Mouse (Mus musculus) midbrain, embryonic 15.5 days (tissue): Measurements from ENCODE around the gene Sgpp2. TPM values are rescaled to one million over a fixed set of nuclear protein-coding genes. Genes with fewer than 3 reads are reported as not detected.
A peak's percentile ranks its signal among the peaks of the same experiment; 100 is the strongest.

Source experiments
- ATAC-seq: fragments of 200-750 bp; cut with Nextera tagmentation; replicated peaks from 2 replicates; pipeline ENCODE4 v1.8.0; 2017; ENCODE audit warnings: moderate TSS enrichment
- H3K27ac ChIP-seq: fragments of 300-500 bp; sonication (generic); 2 replicates; pipeline ENCODE4 v1.5.1; 2015; ENCODE audit warnings: mild to moderate bottlenecking, inconsistent platforms
- H3K27me3 ChIP-seq: fragments of 300-500 bp; sonication (generic); replicated peaks from 2 replicates; pipeline ENCODE4 v1.6.1; 2015; ENCODE audit warnings: inconsistent platforms
- H3K36me3 ChIP-seq: fragments of 300-500 bp; sonication (generic); replicated peaks from 2 replicates; pipeline ENCODE4 v1.6.1; 2015; ENCODE audit warnings: inconsistent platforms
- H3K4me1 ChIP-seq: fragments of 300-500 bp; sonication (generic); 2 replicates; pipeline ENCODE4 v1.6.1; 2015; ENCODE audit warnings: inconsistent platforms
- H3K4me2 ChIP-seq: fragments of 300-500 bp; sonication (generic); 2 replicates; pipeline ENCODE4 v1.6.1; 2015; ENCODE audit warnings: inconsistent platforms, mild to moderate bottlenecking, moderate library complexity
- H3K4me3 ChIP-seq: fragments of 300-500 bp; sonication (generic); 2 replicates; pipeline ENCODE4 v1.5.1; 2015; ENCODE audit warnings: mild to moderate bottlenecking, inconsistent platforms
- H3K9ac ChIP-seq: fragments of 300-500 bp; sonication (generic); 2 replicates; pipeline ENCODE4 v1.6.1; 2015; ENCODE audit warnings: mild to moderate bottlenecking, inconsistent platforms
- H3K9me3 ChIP-seq: fragments of 300-500 bp; sonication (generic); 2 replicates; pipeline ENCODE4 v1.6.1; 2016; ENCODE audit warnings: inconsistent platforms
- WGBS: fragments of 180-500 bp; shearing (Covaris S2); methylation state at CpG from one replicate; pipeline ENCODE4 v1.1.7; 2015; ENCODE audit warnings: mixed read lengths; 5-methylcytosine and 5-hydroxymethylcytosine counted together
- polyA plus RNA-seq: library from polyadenylated mRNA; unstranded; fragments of >200 nt; fragmentation: Nextera tagmentation; extraction: Ambion mirVana; gene quantifications from 2 replicates; pipeline ENCODE4 v1.2.1, GENCODE M21; 2015

Gene Sgpp2
- polyA plus RNA-seq, 1 experiment from 2014 or later, result 1.2 TPM

GRCm38 (mm10) chr1:78436445-78436844 is 126.3 kb downstream of the Sgpp2 start:
- no peak for ATAC-seq
- Histone ChIP-seq H3K9ac (no peak overlapping the region), H3K27me3 (no peaks in the 10 kb centered on the region), H3K9me3 (no peaks in the 10 kb centered on the region), H3K4me3 (no peak overlapping the region), H3K27ac (no peak overlapping the region), H3K36me3 (no peaks in the 10 kb centered on the region; the same call in 1 of the 2 replicates), H3K4me1 (no peaks in the 10 kb centered on the region), H3K4me2 (no peak overlapping the region)
- 95% methylated on average over 1 of the region's 1 CpGs for WGBS

GRCm38 (mm10) chr1:78437150-78437549 is 127.0 kb downstream of the Sgpp2 start:
- H3K27me3 ChIP-seq, result no peaks in the 10 kb centered on the region
- H3K9me3 ChIP-seq, result no peaks in the 10 kb centered on the region
- no peaks in the 10 kb centered on the region; the same call in 1 of the 2 replicates for H3K36me3 ChIP-seq
- 72% methylated on average over 3 of the region's 3 CpGs for WGBS
- no peak overlapping the region for H3K9ac ChIP-seq
- no peak overlapping the region for H3K4me3 ChIP-seq
- H3K4me2 ChIP-seq, result no peak overlapping the region
- no peak for ATAC-seq
- H3K4me1 ChIP-seq, result no peaks in the 10 kb centered on the region
- no peak overlapping the region for H3K27ac ChIP-seq

GRCm38 (mm10) chr1:78440716-78441115 is 130.6 kb downstream of the Sgpp2 start:
- Histone ChIP-seq H3K9ac (no peak overlapping the region), H3K4me3 (no peak overlapping the region), H3K27me3 (no peaks in the 10 kb centered on the region), H3K27ac (no peak overlapping the region), H3K4me2 (no peak overlapping the region), H3K36me3 (peaks cover 8% of the 10 kb centered on the region; the same call in 1 of the 2 replicates), H3K9me3 (no peaks in the 10 kb centered on the region), H3K4me1 (no peaks in the 10 kb centered on the region)
- 93% methylated on average over 8 of the region's 8 CpGs for WGBS
- no peak for ATAC-seq

GRCm38 (mm10) chr1:78443056-78443455 is 132.9 kb downstream of the Sgpp2 start:
- H3K27me3 ChIP-seq, result no peaks in the 10 kb centered on the region
- no peak overlapping the region for H3K4me2 ChIP-seq
- H3K4me1 ChIP-seq, result no peaks in the 10 kb centered on the region
- no peak overlapping the region for H3K9ac ChIP-seq
- no peak overlapping the region for H3K4me3 ChIP-seq
- no peaks in the 10 kb centered on the region for H3K9me3 ChIP-seq
- WGBS, result 93% methylated on average over 7 of the region's 7 CpGs
- ATAC-seq, result no peak
- H3K27ac ChIP-seq, result no peak overlapping the region
- peaks cover 8% of the 10 kb centered on the region; the same call in 1 of the 2 replicates for H3K36me3 ChIP-seq

GRCm38 (mm10) chr1:78446232-78446631 is 136.1 kb downstream of the Sgpp2 start:
- Histone ChIP-seq H3K4me2 (no peak overlapping the region), H3K36me3 (peaks cover 15% of the 10 kb centered on the region; the same call in 1 of the 2 replicates), H3K27ac (no peak overlapping the region), H3K9ac (no peak overlapping the region), H3K4me1 (no peaks in the 10 kb centered on the region), H3K27me3 (no peaks in the 10 kb centered on the region), H3K9me3 (no peaks in the 10 kb centered on the region), H3K4me3 (no peak overlapping the region)
- 92% methylated on average over 8 of the region's 8 CpGs for WGBS
- ATAC-seq, result no peak

- Histone ChIP-seq H3K4me3 (no peak overlapping the region), H3K27ac (no peak overlapping the region), H3K4me2 (no peak overlapping the region), H3K36me3 (peaks cover 15% of the 10 kb centered on the region; the same call in 1 of the 2 replicates), H3K4me1 (no peaks in the 10 kb centered on the region), H3K27me3 (no peaks in the 10 kb centered on the region), H3K9me3 (no peaks in the 10 kb centered on the region), H3K9ac (no peak overlapping the region)
- WGBS, result 95% methylated on average over 6 of the region's 6 CpGs
- no peak for ATAC-seq
Observed at GRCm38 (mm10) chr1:78446742-78447141, 136.6 kb downstream of the Sgpp2 start.

- Histone ChIP-seq H3K27me3 (no peaks in the 10 kb centered on the region), H3K27ac (no peak overlapping the region), H3K4me1 (no peaks in the 10 kb centered on the region), H3K4me3 (no peak overlapping the region), H3K36me3 (peaks cover 12% of the 10 kb centered on the region; the same call in 1 of the 2 replicates), H3K9ac (no peak overlapping the region), H3K4me2 (no peak overlapping the region), H3K9me3 (no peaks in the 10 kb centered on the region)
- WGBS, result 37% methylated on average over 1 of the region's 1 CpGs
- ATAC-seq, result 0 out of 2 replicates have a peak, but pooled peaks have one; percentile 20
Observed at GRCm38 (mm10) chr1:78448091-78448490, 137.9 kb downstream of the Sgpp2 start.

- no peak overlapping the region for H3K9ac ChIP-seq
- no peak overlapping the region for H3K4me3 ChIP-seq
- no peaks in the 10 kb centered on the region for H3K27me3 ChIP-seq
- ATAC-seq, result no peak
- peaks cover 13% of the 10 kb centered on the region; the same call in 1 of the 2 replicates for H3K36me3 ChIP-seq
- WGBS, result 76% methylated on average over 12 of the region's 12 CpGs
- H3K9me3 ChIP-seq, result no peaks in the 10 kb centered on the region
- no peaks in the 10 kb centered on the region for H3K4me1 ChIP-seq
- no peak overlapping the region for H3K4me2 ChIP-seq
- H3K27ac ChIP-seq, result no peak overlapping the region
Observed at GRCm38 (mm10) chr1:78451070-78451854, 141.1 kb downstream of the Sgpp2 start.

- Histone ChIP-seq H3K4me2 (no peak overlapping the region), H3K9ac (no peak overlapping the region), H3K27ac (no peak overlapping the region), H3K4me1 (no peaks in the 10 kb centered on the region), H3K4me3 (no peak overlapping the region), H3K27me3 (no peaks in the 10 kb centered on the region), H3K36me3 (peaks cover 15% of the 10 kb centered on the region; the same call in 1 of the 2 replicates), H3K9me3 (no peaks in the 10 kb centered on the region)
- 87% methylated on average over 6 of the region's 6 CpGs for WGBS
- no peak for ATAC-seq
Observed at GRCm38 (mm10) chr1:78452544-78452943, 142.4 kb downstream of the Sgpp2 start.

GRCm38 (mm10) chr1:78453886-78454285 is 143.7 kb downstream of the Sgpp2 start:
- no peaks in the 10 kb centered on the region for H3K9me3 ChIP-seq
- 89% methylated on average over 8 of the region's 8 CpGs for WGBS

GRCm38 (mm10) chr1:78454659-78455058 is 144.5 kb downstream of the Sgpp2 start:
- H3K36me3 ChIP-seq, result peaks cover 18% of the 10 kb centered on the region; the same call in 1 of the 2 replicates
- no peaks in the 10 kb centered on the region for H3K4me1 ChIP-seq
- H3K4me2 ChIP-seq, result no peak overlapping the region
- H3K27ac ChIP-seq, result no peak overlapping the region
- H3K9me3 ChIP-seq, result no peaks in the 10 kb centered on the region
- H3K27me3 ChIP-seq, result no peaks in the 10 kb centered on the region
- no peak for ATAC-seq
- H3K9ac ChIP-seq, result no peak overlapping the region
- 32% methylated on average over 7 of the region's 7 CpGs for WGBS
- H3K4me3 ChIP-seq, result no peak overlapping the region

More at GRCm38 (mm10) chr1:78453886-78454285, 143.7 kb downstream of the Sgpp2 start:
- Histone ChIP-seq H3K36me3 (peaks cover 19% of the 10 kb centered on the region; the same call in 1 of the 2 replicates), H3K4me1 (no peaks in the 10 kb centered on the region), H3K4me3 (no peak overlapping the region), H3K9ac (no peak overlapping the region), H3K27me3 (no peaks in the 10 kb centered on the region), H3K27ac (no peak overlapping the region), H3K4me2 (no peak overlapping the region)
- no peak for ATAC-seq
